Mouse (Mus musculus) olfactory bulb, adult 2 months (tissue): ENCODE data around the gene Gm28043.

Experiments used
- CTCF ChIP-seq: fragments of 200-500 bp; IDR thresholded peaks from 2 replicates; pipeline ENCODE4 v1.5.1; 2012; ENCODE audit warnings: low read depth, mild to moderate bottlenecking, low read length, moderate library complexity; ENCODE audit not compliant: insufficient read depth
- POLR2A ChIP-seq: fragments of 200-500 bp; IDR thresholded peaks from 2 replicates; pipeline ENCODE4 v1.6.1; 2012; ENCODE audit warnings: mild to moderate bottlenecking, low read depth, low read length, moderate library complexity; ENCODE audit not compliant: insufficient read depth

DNA sequence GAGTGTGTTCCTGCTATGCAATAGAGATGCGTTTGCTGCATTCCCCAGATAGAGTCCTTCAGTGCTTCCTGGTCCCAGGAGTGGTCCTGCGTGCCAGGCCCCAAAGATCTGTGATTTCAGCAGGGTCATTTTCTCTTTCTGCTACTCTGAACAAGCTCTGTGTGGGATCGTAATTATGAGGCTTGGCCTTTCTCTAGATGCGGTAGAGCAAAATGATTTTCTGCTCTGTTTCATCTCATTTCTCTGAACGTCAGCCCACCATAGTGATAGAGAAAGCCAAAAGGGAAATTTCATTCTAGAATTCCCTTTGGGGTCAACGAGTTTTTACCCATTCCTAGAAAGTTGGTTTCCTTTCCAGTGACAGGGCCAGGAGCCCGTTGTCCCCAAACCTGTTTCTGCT is 67.6 kb downstream of the Gm28043 start:
- TF ChIP-seq CTCF (no peak), POLR2A (no peak)
